Mouse (Mus musculus) E14TG2a.4 (cell line): ENCODE results near the gene Helt.

Source experiments
- CTCF ChIP-seq: conservative IDR thresholded peaks from 2 replicates; pipeline ENCODE4 v1.5.1; 2014; ENCODE audit warnings: low read length
- NANOG ChIP-seq: IDR thresholded peaks from 2 replicates; pipeline ENCODE4 v1.6.1; 2014; ENCODE audit warnings: borderline replicate concordance, low read length, mixed read lengths

DNA sequence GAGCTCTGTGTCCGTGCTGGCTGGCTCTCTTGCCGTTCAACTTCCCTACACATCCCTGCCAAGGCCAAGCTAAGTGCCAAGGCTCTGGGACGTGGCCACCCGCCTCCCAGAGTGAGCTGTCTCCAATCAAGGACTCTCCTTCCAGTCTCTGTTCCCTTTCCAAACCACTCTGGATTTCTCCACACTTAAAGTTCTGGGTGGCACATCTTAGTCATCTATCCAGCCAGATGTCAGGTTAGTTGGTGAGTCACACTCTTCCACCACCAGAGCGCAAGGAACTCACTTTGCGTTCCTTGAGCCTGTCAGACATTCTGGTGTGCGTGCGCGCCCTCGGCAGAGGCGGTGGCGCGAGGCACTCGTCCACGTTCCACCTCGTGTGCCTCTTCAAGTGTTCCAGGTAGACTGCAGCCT is 725 bp downstream of the Helt start:
- no peak for TF ChIP-seq CTCF
- no peak for TF ChIP-seq NANOG
